Mouse (Mus musculus): ENCODE measurements at regions not wholly inside any gene's neighbourhood (a gene's known extent, or its start where the extent isn't known, plus 50 kb on each side); places are given as distances from the start of the nearest gene placed in this dataset.

GRCm38 (mm10) chr11:31477763-31478162, 107.9 kb upstream of the Stc2 start:
- Histone ChIP-seq H3K4me3 (ENCODE audit: low read depth, low read length) (no peak overlapping the region), H3K9ac (replicated peaks) (no peak overlapping the region), H3K4me2 (ENCODE audit: low read depth, low read length) (no peak overlapping the region)

GRCm38 (mm10) chr11:31477104-31477503, 107.2 kb upstream of the Stc2 start:
- Histone ChIP-seq H3K27ac (ENCODE audit: low read depth) (no peak overlapping the region), H3K36me3 (replicated peaks; ENCODE audit: insufficient read depth, low read length) (no peaks in the 10 kb centered on the region), H3K4me2 (ENCODE audit: low read depth, low read length) (no peak overlapping the region), H3K4me1 (ENCODE audit: insufficient read depth) (no peaks in the 10 kb centered on the region), H3K4me3 (ENCODE audit: low read depth, low read length) (no peak overlapping the region), H3K27me3 (ENCODE audit: insufficient read depth, low read length) (no peaks in the 10 kb centered on the region), H3K9ac (replicated peaks) (no peak overlapping the region), H3K9me3 (ENCODE audit: low read length) (no peaks in the 10 kb centered on the region)
- 55% methylated on average over 3 of the region's 3 CpGs for WGBS (ENCODE audit: insufficient replicate concordance)
- ATAC-seq (no peak), DNase-seq (no peak)
- TF ChIP-seq EP300 (IDR thresholded peaks at IDR 0.05; ENCODE audit: low read depth) = no peak

More at GRCm38 (mm10) chr11:31477763-31478162, 107.9 kb upstream of the Stc2 start:
- TF ChIP-seq CTCF (IDR thresholded peaks at IDR 0.05; ENCODE audit: low read depth) (no peak), EP300 (IDR thresholded peaks at IDR 0.05; ENCODE audit: low read depth) (no peak)
- ATAC-seq (no peak), DNase-seq (no peak)
- no peaks in the 10 kb centered on the region for H3K9me3 ChIP-seq (ENCODE audit: low read length)
- H3K27ac ChIP-seq (ENCODE audit: low read depth) = no peak overlapping the region
- no peaks in the 10 kb centered on the region for H3K27me3 ChIP-seq (ENCODE audit: insufficient read depth, low read length)
- no peaks in the 10 kb centered on the region for H3K4me1 ChIP-seq (ENCODE audit: insufficient read depth)
- no peaks in the 10 kb centered on the region for H3K36me3 ChIP-seq (replicated peaks; ENCODE audit: insufficient read depth, low read length)
- 55% methylated on average over 1 of the region's 1 CpGs for WGBS (ENCODE audit: insufficient replicate concordance)

GRCm38 (mm10) chr11:31473017-31473416, 103.1 kb upstream of the Stc2 start:
- no peak overlapping the region for H3K4me2 ChIP-seq (ENCODE audit: low read depth, low read length)
- no peak overlapping the region for H3K4me3 ChIP-seq (ENCODE audit: low read depth, low read length)
- H3K9ac ChIP-seq (replicated peaks) = no peak overlapping the region
- 72% methylated on average over 4 of the region's 4 CpGs for WGBS (ENCODE audit: insufficient replicate concordance)
- no peak for ATAC-seq
- no peaks in the 10 kb centered on the region for H3K27me3 ChIP-seq (ENCODE audit: insufficient read depth, low read length)
- TF ChIP-seq CTCF (IDR thresholded peaks at IDR 0.05; ENCODE audit: low read depth) = no peak
- no peak for DNase-seq
- H3K9me3 ChIP-seq (ENCODE audit: low read length) = no peaks in the 10 kb centered on the region
- no peaks in the 10 kb centered on the region for H3K36me3 ChIP-seq (replicated peaks; ENCODE audit: insufficient read depth, low read length)
- no peaks in the 10 kb centered on the region for H3K4me1 ChIP-seq (ENCODE audit: insufficient read depth)
- H3K27ac ChIP-seq (ENCODE audit: low read depth) = no peak overlapping the region

DNA sequence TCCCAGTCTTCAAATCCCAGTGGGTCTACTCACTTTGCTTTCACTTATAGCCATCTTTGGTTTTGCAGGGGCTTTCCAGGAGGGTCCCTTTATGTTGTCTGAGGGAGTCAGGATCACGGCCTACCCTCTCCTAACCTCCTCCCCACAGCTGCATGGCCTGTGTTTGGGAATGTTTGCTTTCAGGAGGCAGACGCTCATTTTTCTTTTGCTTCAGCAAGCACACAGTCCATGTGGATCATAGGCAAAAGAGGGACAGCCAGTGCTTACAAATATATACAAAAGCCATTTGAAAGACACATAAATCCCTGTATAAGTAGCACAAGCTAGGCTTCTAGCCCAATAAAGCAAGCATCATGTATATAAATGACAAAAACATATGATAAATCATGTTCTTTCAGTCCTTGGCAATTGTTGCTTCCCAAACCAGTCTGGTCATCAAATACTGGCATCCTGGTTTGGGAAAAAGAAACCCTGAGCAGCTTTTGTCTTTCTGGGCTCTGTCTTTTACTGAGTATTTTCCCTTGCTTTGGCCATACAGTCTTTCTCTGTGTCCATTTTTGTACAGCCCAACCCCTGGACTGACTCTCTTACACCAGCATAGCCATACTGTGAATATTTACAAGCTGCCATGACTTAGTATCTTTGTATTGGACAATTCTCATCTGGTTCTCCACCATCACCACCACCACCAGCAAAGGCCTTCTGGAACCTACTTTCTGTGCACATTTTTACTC, 101.0 kb upstream of the Stc2 start:
- WGBS (ENCODE audit: insufficient replicate concordance) = 58% methylated on average over 2 of the region's 2 CpGs
- H3K27ac ChIP-seq (ENCODE audit: low read depth) = no peak overlapping the region
- no peaks in the 10 kb centered on the region for H3K36me3 ChIP-seq (replicated peaks; ENCODE audit: insufficient read depth, low read length)
- no peaks in the 10 kb centered on the region for H3K9me3 ChIP-seq (ENCODE audit: low read length)
- no peak overlapping the region for H3K4me2 ChIP-seq (ENCODE audit: low read depth, low read length)
- no peak overlapping the region for H3K9ac ChIP-seq (replicated peaks)
- ATAC-seq (no peak), DNase-seq (no peak)
- H3K4me1 ChIP-seq (ENCODE audit: insufficient read depth) = no peaks in the 10 kb centered on the region
- no peak for TF ChIP-seq EP300 (IDR thresholded peaks at IDR 0.05; ENCODE audit: low read depth)
- TF ChIP-seq CTCF (IDR thresholded peaks at IDR 0.05; ENCODE audit: low read depth) = no peak
- H3K27me3 ChIP-seq (ENCODE audit: insufficient read depth, low read length) = no peaks in the 10 kb centered on the region
- no peak overlapping the region for H3K4me3 ChIP-seq (ENCODE audit: low read depth, low read length)

GRCm38 (mm10) chr11:31464844-31465243, 95.0 kb upstream of the Stc2 start:
- Histone ChIP-seq H3K9ac (replicated peaks) (no peak overlapping the region), H3K9me3 (ENCODE audit: low read length) (no peaks in the 10 kb centered on the region), H3K27ac (ENCODE audit: low read depth) (no peak overlapping the region), H3K27me3 (ENCODE audit: insufficient read depth, low read length) (no peaks in the 10 kb centered on the region), H3K4me3 (ENCODE audit: low read depth, low read length) (no peak overlapping the region), H3K36me3 (replicated peaks; ENCODE audit: insufficient read depth, low read length) (no peaks in the 10 kb centered on the region), H3K4me2 (ENCODE audit: low read depth, low read length) (no peak overlapping the region), H3K4me1 (ENCODE audit: insufficient read depth) (no peaks in the 10 kb centered on the region)
- DNase-seq (no peak), ATAC-seq (no peak)
- TF ChIP-seq EP300 (IDR thresholded peaks at IDR 0.05; ENCODE audit: low read depth) (no peak), CTCF (IDR thresholded peaks at IDR 0.05; ENCODE audit: low read depth) (no peak)
- 82% methylated on average over 1 of the region's 1 CpGs for WGBS (ENCODE audit: insufficient replicate concordance)

DNA sequence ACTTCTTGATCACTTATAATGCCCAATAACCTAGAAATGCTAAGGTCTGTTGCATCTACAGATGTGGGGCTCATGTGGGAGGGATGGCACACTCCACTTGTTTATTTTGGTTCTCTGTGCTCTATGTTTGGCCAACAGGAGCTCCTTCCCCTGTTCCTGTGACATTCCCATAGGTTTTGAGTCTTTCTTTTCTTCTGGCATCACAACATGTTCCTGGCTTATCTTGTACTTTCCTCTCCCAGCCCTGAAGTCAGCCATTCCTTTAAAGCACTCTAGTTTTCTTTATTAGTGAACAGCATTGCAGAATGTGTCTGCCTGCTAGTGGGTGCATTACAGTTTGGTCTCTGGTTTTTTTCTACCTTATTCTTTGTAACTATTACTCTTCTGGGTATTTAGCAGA, 92.6 kb upstream of the Stc2 start:
- Histone ChIP-seq H3K9ac (replicated peaks) (no peak overlapping the region), H3K9me3 (ENCODE audit: low read length) (no peaks in the 10 kb centered on the region), H3K4me3 (ENCODE audit: low read depth, low read length) (no peak overlapping the region), H3K27ac (ENCODE audit: low read depth) (no peak overlapping the region), H3K4me2 (ENCODE audit: low read depth, low read length) (no peak overlapping the region), H3K27me3 (ENCODE audit: insufficient read depth, low read length) (no peaks in the 10 kb centered on the region), H3K4me1 (ENCODE audit: insufficient read depth) (no peaks in the 10 kb centered on the region), H3K36me3 (replicated peaks; ENCODE audit: insufficient read depth, low read length) (no peaks in the 10 kb centered on the region)
- no peak for TF ChIP-seq CTCF (IDR thresholded peaks at IDR 0.05; ENCODE audit: low read depth)
- no peak for TF ChIP-seq EP300 (IDR thresholded peaks at IDR 0.05; ENCODE audit: low read depth)
- DNase-seq (no peak), ATAC-seq (no peak)

- DNase-seq (no peak), ATAC-seq (no peak)
- 66% methylated on average over 4 of the region's 4 CpGs for WGBS (ENCODE audit: insufficient replicate concordance)
- no peak overlapping the region for H3K4me3 ChIP-seq (ENCODE audit: low read depth, low read length)
- H3K9ac ChIP-seq (replicated peaks) = no peak overlapping the region
- H3K27me3 ChIP-seq (ENCODE audit: insufficient read depth, low read length) = no peaks in the 10 kb centered on the region
- H3K27ac ChIP-seq (ENCODE audit: low read depth) = no peak overlapping the region
- no peaks in the 10 kb centered on the region for H3K4me1 ChIP-seq (ENCODE audit: insufficient read depth)
- no peak for TF ChIP-seq CTCF (IDR thresholded peaks at IDR 0.05; ENCODE audit: low read depth)
- TF ChIP-seq EP300 (IDR thresholded peaks at IDR 0.05; ENCODE audit: low read depth) = no peak
- H3K36me3 ChIP-seq (replicated peaks; ENCODE audit: insufficient read depth, low read length) = no peaks in the 10 kb centered on the region
- H3K9me3 ChIP-seq (ENCODE audit: low read length) = no peaks in the 10 kb centered on the region
- no peak overlapping the region for H3K4me2 ChIP-seq (ENCODE audit: low read depth, low read length)
These were observed 92.0 kb upstream of the Stc2 start for GRCm38 (mm10) chr11:31461824-31462223.

All from liver, postnatal 0 days (tissue).